ENCODE assay signal across 9 mouse cellular contexts in the genomic region with DNA sequence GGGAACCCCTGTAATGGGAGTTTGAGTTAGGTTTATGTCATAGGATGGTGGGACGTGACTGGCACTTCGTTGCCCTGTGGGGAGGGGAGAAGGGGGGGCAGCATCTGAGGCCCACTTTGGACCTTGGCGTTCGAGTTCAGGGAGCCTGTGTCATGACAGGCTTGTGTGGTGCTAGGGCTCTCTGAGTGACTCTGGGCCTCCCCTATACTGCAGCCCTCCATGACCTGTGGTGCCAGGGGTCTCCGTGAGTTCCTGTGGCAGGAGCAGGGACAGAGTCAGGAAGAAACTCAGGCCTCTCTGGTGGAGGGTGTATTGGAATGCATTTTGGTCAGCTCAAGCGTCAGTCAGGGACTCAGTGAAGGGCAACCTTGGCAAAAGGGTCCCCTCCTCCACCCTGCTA. TPM values are rescaled to one million over a fixed set of nuclear protein-coding genes. Genes with fewer than 3 reads are reported as not detected.
A peak's percentile ranks its signal among the peaks of the same experiment; 100 is the strongest.
DNase-seq lines count a peak whose midpoint lies in the region; ATAC-seq and TF ChIP-seq lines count a peak whose summit lies in the region.
"Had no signal": no experiment of that assay in that cellular context is flagged by ENCODE, and none has a peak within 500 bp of the region (broad histone marks: within the 10 kb centered on the region; RNA-seq: fewer than 3 reads in every experiment).

No protein-coding gene starts in this region.

- peak overlapping the region; percentile 56 for H3K4me2 ChIP-seq in heart, embryonic 15.5 days
- H3K4me2 ChIP-seq in limb, embryonic 14.5 days (replicated peaks; ENCODE audit: low read depth, low read length, severe bottlenecking): no peak overlapping the region; the same call in 1 of the 2 replicates

- peak overlapping the region; percentile 48 for H3K4me3 ChIP-seq in heart, embryonic 15.5 days
- H3K4me3 ChIP-seq in spleen, adult 2 months (ENCODE audit: extremely low read depth, insufficient read depth, insufficient read length): peak overlapping the region; percentile 84
- peak overlapping the region; percentile 1; the same call in 1 of the 2 replicates for H3K4me3 ChIP-seq in limb, embryonic 14.5 days (replicated peaks; ENCODE audit: low read length)

- intact Hi-C loops in heart, postnatal 14 days (cut with DNase I): no loop called here

- ATAC-seq in heart, embryonic 15.5 days (replicated peaks; ENCODE audit: insufficient number of reproducible peaks, insufficient read depth, low FRiP score, low read depth): 0 out of 2 replicates have a peak, but pooled peaks have one; percentile 24
- no peak for ATAC-seq in limb, embryonic 14.5 days (ENCODE audit: low FRiP score, low read depth)

- no peaks in the 10 kb centered on the region for H3K36me3 ChIP-seq in heart, embryonic 15.5 days
- peaks cover 4% of the 10 kb centered on the region; the same call in 1 of the 2 replicates for H3K36me3 ChIP-seq in spleen, adult 2 months (ENCODE audit: control insufficient read depth, insufficient read depth, low read length)
- H3K36me3 ChIP-seq in limb, embryonic 14.5 days (ENCODE audit: control insufficient read depth, insufficient read depth, low read length): no peaks in the 10 kb centered on the region

- H3K27ac ChIP-seq in heart, embryonic 15.5 days: peak overlapping the region; percentile 63
- peak overlapping the region; percentile 97 for H3K27ac ChIP-seq in spleen, adult 2 months (ENCODE audit: insufficient read depth, low read length)
- H3K27ac ChIP-seq in limb, embryonic 14.5 days (replicated peaks; ENCODE audit: low read depth, low read length): 0 out of 2 replicates have a peak overlapping the region, but pooled peaks have one; percentile 46

- WGBS in heart, embryonic 15.5 days: 68% methylated on average over 6 of the region's 6 CpGs
- WGBS in spleen, adult 2 months: 3% methylated on average over 6 of the region's 6 CpGs
- WGBS in limb, embryonic 14.5 days: 75% methylated on average over 6 of the region's 6 CpGs

- peaks cover 8% of the 10 kb centered on the region for H3K4me1 ChIP-seq in heart, embryonic 15.5 days (replicated peaks)
- H3K4me1 ChIP-seq in spleen, adult 2 months (ENCODE audit: control insufficient read depth, insufficient read depth, insufficient read length): peaks cover 37% of the 10 kb centered on the region; the same call in 1 of the 2 replicates
- no peaks in the 10 kb centered on the region for H3K4me1 ChIP-seq in limb, embryonic 14.5 days (ENCODE audit: control insufficient read depth, insufficient read depth, low read length)

- no peaks in the 10 kb centered on the region for H3K9me3 ChIP-seq in heart, embryonic 15.5 days (replicated peaks)
- no peaks in the 10 kb centered on the region for H3K9me3 ChIP-seq in limb, embryonic 14.5 days (ENCODE audit: control insufficient read depth, low read length)

- H3K27me3 ChIP-seq in heart, embryonic 15.5 days: no peaks in the 10 kb centered on the region
- H3K27me3 ChIP-seq in spleen, adult 2 months (ENCODE audit: control insufficient read depth, insufficient read depth, low read length): no peaks in the 10 kb centered on the region
- H3K27me3 ChIP-seq in limb, embryonic 14.5 days (ENCODE audit: control insufficient read depth, insufficient read depth, low read length): no peaks in the 10 kb centered on the region

- H3K9ac ChIP-seq in heart, embryonic 15.5 days: peak overlapping the region; percentile 25; the same call in 1 of the 2 replicates
- peak overlapping the region; percentile 12; the same call in 1 of the 2 replicates for H3K9ac ChIP-seq in limb, embryonic 14.5 days (ENCODE audit: low read depth, low read length, severe bottlenecking)

- TF ChIP-seq CTCF in spleen, adult 2 months (IDR thresholded peaks at IDR 0.05; ENCODE audit: extremely low read depth, insufficient read depth, insufficient read length, insufficient replicate concordance): no peak

- DNase-seq in heart, postnatal 14 days: no peak
- DNase-seq in spleen, adult 2 months (ENCODE audit: low read depth in 1 of 2, low spot score in 2 of 2): no peak
- DNase-seq in spleen, postnatal 10 days (ENCODE audit: low spot score in 2 of 2): no peak
- DNase-seq in limb, embryonic 14.5 days (ENCODE audit: low spot score): no peak
- DNase-seq in cerebellum, postnatal 10 days: no peak
- DNase-seq in adrenal gland, postnatal 4 days (ENCODE audit: low spot score in 2 of 2): no peak
- DNase-seq in testis, postnatal 14 days (ENCODE audit: low spot score): no peak
- DNase-seq: right cerebral cortex, adult 18-20 months had no signal

- no peak for TF ChIP-seq POLR2A in spleen, adult 2 months (IDR thresholded peaks at IDR 0.05; ENCODE audit: low read depth, low read length)
- no peak for TF ChIP-seq POLR2A in limb, embryonic 14.5 days (IDR thresholded peaks at IDR 0.05; ENCODE audit: borderline replicate concordance, extremely low read depth, insufficient read depth, insufficient read length)

RNA-seq across cellular contexts. Expression of a gene that starts 0.6 kb away (rescaled TPM):
- polyA plus RNA-seq in heart, embryonic 15.5 days (2015; fragmentation: Nextera tagmentation; extraction: Ambion mirVana): 4.4 and 11.5 TPM in 2 replicates
- total RNA-seq in heart, postnatal 14 days (2021): 10 to 100 TPM; 16.4 to 18.1 TPM
- 204 and 282 TPM in 2 replicates for polyA plus RNA-seq in spleen, adult 2 months (2012; rRNA removed)
- polyA plus RNA-seq in limb, embryonic 14.5 days (2012; rRNA removed): 9.4 and 9.7 TPM in 2 replicates
- polyA plus RNA-seq in limb, embryonic 14.5 days (2014; fragmentation: Nextera tagmentation; extraction: Ambion mirVana): 5.9 and 9.8 TPM in 2 replicates
- total RNA-seq in adrenal gland, postnatal 4 days (2021): 10 to 100 TPM; 21.5 to 22.3 TPM

RNA-seq across cellular contexts. Expression of a gene that starts 47.0 kb away (rescaled TPM):
- polyA plus RNA-seq in heart, embryonic 15.5 days (2015; fragmentation: Nextera tagmentation; extraction: Ambion mirVana): 0.34 and 1.0 TPM in 2 replicates
- total RNA-seq in heart, postnatal 14 days (2021): under 1 TPM; 0.49 to 0.57 TPM
- 0.09 and 0.22 TPM in 2 replicates for polyA plus RNA-seq in spleen, adult 2 months (2012; rRNA removed)
- 1.8 and 1.9 TPM in 2 replicates for polyA plus RNA-seq in limb, embryonic 14.5 days (2012; rRNA removed)
- 1.0 and 1.3 TPM in 2 replicates for polyA plus RNA-seq in limb, embryonic 14.5 days (2014; fragmentation: Nextera tagmentation; extraction: Ambion mirVana)
- total RNA-seq in adrenal gland, postnatal 4 days (2021): 1 to 10 TPM; 2.0 to 2.2 TPM

Comparison
In these comparisons a context has a peak if more than half of its experiments do, and no peak if none do; other contexts are left out.
1. H3K27ac ChIP-seq: peak in every context shown above with its lines; median percentile 97 in spleen, adult 2 months; 63 in heart, embryonic 15.5 days; 46 in limb, embryonic 14.5 days.
2. H3K4me3 ChIP-seq: peak in every context shown above with its lines; median percentile 84 in spleen, adult 2 months; 48 in heart, embryonic 15.5 days; 1 in limb, embryonic 14.5 days.
3. RNA of a gene that starts 0.6 kb away (polyA plus RNA-seq): 204 to 282 TPM in spleen, adult 2 months; 5.9 to 9.8 TPM in limb, embryonic 14.5 days and 4.4 to 11.5 TPM in heart, embryonic 15.5 days; every median in the first group is over 10 times any median in the second.